In the genomic region with DNA sequence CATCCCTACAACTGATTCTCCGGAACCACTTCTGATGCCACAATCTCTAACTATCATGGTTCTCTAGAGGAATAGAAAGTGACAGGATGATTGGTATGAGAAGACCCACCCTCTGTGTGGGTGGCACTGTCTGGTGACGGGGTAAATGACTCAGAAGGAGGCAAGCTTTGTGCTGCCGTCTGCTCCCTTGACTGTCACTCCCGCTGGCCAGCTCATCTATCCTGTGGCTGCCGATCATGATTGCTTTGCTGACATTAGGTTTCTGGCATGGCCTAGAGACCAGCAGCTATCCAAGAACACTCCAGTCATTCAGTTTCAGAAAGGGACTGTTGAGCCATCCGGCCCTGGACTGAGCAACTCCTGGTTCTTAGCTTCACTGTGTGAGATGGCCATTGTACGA, we compare ENCODE assay signal across 22 mouse cellular contexts.
DNase-seq lines count a peak whose midpoint lies in the region; TF ChIP-seq lines count a peak whose summit lies in the region.
"Had no signal": no experiment of that assay in that cellular context is flagged by ENCODE, and none has a peak within 500 bp of the region (broad histone marks: within the 10 kb centered on the region; RNA-seq: fewer than 3 reads in every experiment).

No protein-coding gene starts in this region.

- DNase-seq in heart, adult 11 months, result peak; percentile 80
- no peak for DNase-seq in heart, postnatal 4 days
- peak; percentile 18 for DNase-seq in retina, postnatal 1 day
- no peak for DNase-seq in retina, embryonic 14.5 days (ENCODE audit: low spot score)
- DNase-seq in cerebellum, adult 9-11 months, result no peak
- DNase-seq: adrenal gland, postnatal 10 days; adrenal gland, postnatal 36 days; cerebellum, adult 11 months; cerebellum, adult 2 months; cerebellum, postnatal 10 days; cerebellum, postnatal 36 days; embryo, embryonic 11 days; gastrocnemius, postnatal 10 days; gastrocnemius, postnatal 36 days had no signal

- no peak for TF ChIP-seq CTCF in embryonic fibroblast, embryonic 13.5 days (IDR thresholded peaks at IDR 0.05; ENCODE audit: borderline replicate concordance, insufficient read depth, low read length)

- H3K27ac ChIP-seq in embryonic fibroblast, embryonic 13.5 days (ENCODE audit: insufficient read depth, low read length), result peak overlapping the region; percentile 6; the same call in 1 of the 2 replicates
- H3K27ac ChIP-seq: embryonic facial prominence, embryonic 10.5 days; embryonic facial prominence, embryonic 13.5 days; forebrain, embryonic 10.5 days; forebrain, embryonic 13.5 days; hindbrain, embryonic 10.5 days; hindbrain, embryonic 14.5 days; hindbrain, postnatal 0 days had no signal

- H3K4me1 ChIP-seq in embryonic fibroblast, embryonic 13.5 days (ENCODE audit: control insufficient read depth, insufficient read depth, low read length), result no peaks in the 10 kb centered on the region

- no peak overlapping the region for H3K4me3 ChIP-seq in embryonic fibroblast, embryonic 13.5 days (ENCODE audit: insufficient read depth, low read length)
- H3K4me3 ChIP-seq: embryonic facial prominence, embryonic 10.5 days; embryonic facial prominence, embryonic 13.5 days; forebrain, embryonic 10.5 days; forebrain, embryonic 13.5 days; hindbrain, embryonic 10.5 days had no signal

- no peak for TF ChIP-seq POLR2A in embryonic fibroblast, embryonic 13.5 days (IDR thresholded peaks at IDR 0.05; ENCODE audit: low read depth, low read length)

Comparison
In these comparisons a context has a peak if more than half of its experiments do, and no peak if none do; other contexts are left out.
1. DNase-seq: peak in heart, adult 11 months (single experiment) and retina, postnatal 1 day (single experiment); none in heart, postnatal 4 days (single experiment), retina, embryonic 14.5 days (single experiment) and cerebellum, adult 9-11 months (single experiment).